Mouse (Mus musculus) lung, embryonic 15.5 days (tissue): Measurements from ENCODE around the gene Gm27029. TPM values are rescaled to one million over a fixed set of nuclear protein-coding genes. Genes with fewer than 3 reads are reported as not detected.
A peak's percentile ranks its signal among the peaks of the same experiment; 100 is the strongest.

ENCODE experiments used
- ATAC-seq: fragments of 200-750 bp; cut with Nextera tagmentation; 2 replicates; pipeline ENCODE4 v1.8.0; 2017; ENCODE audit warnings: moderate number of reproducible peaks, borderline replicate concordance; ENCODE audit not compliant: low FRiP score, low TSS enrichment; ENCODE audit errors: extremely low read depth
- H3K27ac ChIP-seq: fragments of 300-500 bp; sonication (generic); 2 replicates; pipeline ENCODE4 v1.5.1; 2015; ENCODE audit warnings: moderate library complexity, mild to moderate bottlenecking, inconsistent platforms
- H3K27me3 ChIP-seq: fragments of 300-500 bp; sonication (generic); 2 replicates; pipeline ENCODE4 v1.6.1; 2015; ENCODE audit warnings: inconsistent platforms
- H3K36me3 ChIP-seq: fragments of 300-500 bp; sonication (generic); 2 replicates; pipeline ENCODE4 v1.6.1; 2015; ENCODE audit warnings: inconsistent platforms
- H3K4me1 ChIP-seq: fragments of 300-500 bp; sonication (generic); 2 replicates; pipeline ENCODE4 v1.6.1; 2015; ENCODE audit warnings: inconsistent platforms
- H3K4me2 ChIP-seq: fragments of 300-500 bp; sonication (generic); 2 replicates; pipeline ENCODE4 v1.6.1; 2015; ENCODE audit warnings: inconsistent platforms, mild to moderate bottlenecking, moderate library complexity
- H3K4me3 ChIP-seq: fragments of 300-500 bp; sonication (generic); 2 replicates; pipeline ENCODE4 v1.5.1; 2015; ENCODE audit warnings: mild to moderate bottlenecking, inconsistent platforms
- H3K9ac ChIP-seq: fragments of 300-500 bp; sonication (generic); 2 replicates; pipeline ENCODE4 v1.6.1; 2015; ENCODE audit warnings: inconsistent platforms
- H3K9me3 ChIP-seq: fragments of 300-500 bp; sonication (generic); 2 replicates; pipeline ENCODE4 v1.6.1; 2016; ENCODE audit warnings: inconsistent platforms
- WGBS: fragments of 180-500 bp; shearing (Covaris S2); methylation state at CpG from one replicate; pipeline ENCODE4 v1.1.7; 2015; 5-methylcytosine and 5-hydroxymethylcytosine counted together
- polyA plus RNA-seq: library from polyadenylated mRNA; unstranded; fragments of >200 nt; fragmentation: Nextera tagmentation; extraction: Ambion mirVana; gene quantifications from 2 replicates; pipeline ENCODE4 v1.2.1, GENCODE M21; 2015

The Gm27029 gene
- polyA plus RNA-seq, 1 experiment from 2014 or later = 8.1 TPM

GRCm38 (mm10) chr11:101465869-101466551 lies 41.4 kb upstream of the Gm27029 start, which contains the start of gene Vat1:
TSS of gene Vat1 (minus strand) at chr11:101466230.
- Histone ChIP-seq H3K27me3 (no peaks in the 10 kb centered on the region), H3K9ac (peak within 1 kb of the TSS; percentile 67), H3K4me1 (peaks cover 52% of the 10 kb centered on the region), H3K27ac (peak within 1 kb of the TSS; percentile 88), H3K4me3 (peak within 1 kb of the TSS; percentile 77), H3K9me3 (no peaks in the 10 kb centered on the region), H3K36me3 (peaks cover 8% of the 10 kb centered on the region; the same call in 1 of the 2 replicates), H3K4me2 (peak within 1 kb of the TSS; percentile 93)
- peak; percentile 39 for ATAC-seq
- WGBS = under 1% methylated on average over 59 of the region's 60 CpGs

- peak overlapping the region; percentile 72 for H3K4me3 ChIP-seq
- peak overlapping the region; percentile 93 for H3K4me2 ChIP-seq
- H3K9ac ChIP-seq = peak overlapping the region; percentile 67
- peaks cover 8% of the 10 kb centered on the region; the same call in 1 of the 2 replicates for H3K36me3 ChIP-seq
- peak; percentile 34 for ATAC-seq
- WGBS = 1% methylated on average over 51 of the region's 51 CpGs
- H3K9me3 ChIP-seq = no peaks in the 10 kb centered on the region
- H3K27me3 ChIP-seq = no peaks in the 10 kb centered on the region
- H3K4me1 ChIP-seq = peaks cover 55% of the 10 kb centered on the region
- peak overlapping the region; percentile 88 for H3K27ac ChIP-seq
These were observed 40.7 kb upstream of the Gm27029 start for GRCm38 (mm10) chr11:101465101-101465868.

DNA sequence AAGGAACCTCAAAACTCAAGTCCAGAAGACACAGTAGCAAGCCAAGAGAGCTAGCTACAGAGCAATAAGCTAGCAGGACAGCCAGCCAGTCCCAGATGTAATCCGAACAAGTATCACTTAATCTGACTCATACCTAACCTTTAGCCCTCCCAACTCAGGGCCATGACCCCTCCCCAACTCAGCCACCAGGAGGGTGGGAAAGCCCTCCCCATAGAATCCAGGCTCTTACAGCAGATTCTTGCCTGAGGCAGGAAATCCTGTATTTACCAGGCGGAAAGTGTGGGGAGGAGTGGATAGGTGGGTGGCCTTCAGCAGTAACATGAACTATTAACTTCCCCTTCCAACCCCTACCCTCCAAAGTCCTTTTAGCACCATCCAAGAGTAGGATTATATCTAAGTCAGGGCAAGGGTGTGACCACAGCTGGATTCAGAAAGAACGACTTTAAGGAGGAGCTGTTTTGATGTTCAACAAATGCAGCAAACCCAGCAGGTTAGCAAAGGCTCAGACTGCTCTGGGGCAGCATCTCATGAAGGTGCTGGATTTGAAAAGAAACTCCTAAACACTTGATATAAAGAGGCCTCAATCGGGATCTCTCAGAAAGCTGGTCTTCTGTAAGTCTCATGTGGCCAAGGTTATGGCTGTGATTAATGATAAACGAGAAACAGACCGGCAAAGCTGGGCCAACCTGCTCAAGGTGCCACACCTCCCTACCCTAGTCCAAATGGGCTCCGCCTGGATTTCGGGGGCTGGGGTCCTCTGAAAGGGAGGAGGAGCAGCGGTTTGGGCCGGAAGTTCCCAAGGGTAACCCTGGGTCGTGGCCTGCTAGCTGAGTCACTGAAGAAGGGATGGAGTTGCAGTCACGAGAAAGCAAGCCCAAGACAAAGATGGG lies 39.9 kb upstream of the Gm27029 start, which contains the start of gene Rnd2:
Gene Rnd2 (plus strand): TSS at position 789 of the 890 bp plus-strand sequence.
- peak within 1 kb of the TSS; percentile 72 for H3K4me3 ChIP-seq
- H3K4me2 ChIP-seq = peak within 1 kb of the TSS; percentile 93
- H3K36me3 ChIP-seq = peaks cover 8% of the 10 kb centered on the region; the same call in 1 of the 2 replicates
- H3K9me3 ChIP-seq = no peaks in the 10 kb centered on the region
- peaks cover 61% of the 10 kb centered on the region for H3K4me1 ChIP-seq
- H3K9ac ChIP-seq = peak within 1 kb of the TSS; percentile 67
- H3K27me3 ChIP-seq = no peaks in the 10 kb centered on the region
- no peak for ATAC-seq
- H3K27ac ChIP-seq = peak within 1 kb of the TSS; percentile 88
- 15% methylated on average over 12 of the region's 12 CpGs for WGBS

DNA sequence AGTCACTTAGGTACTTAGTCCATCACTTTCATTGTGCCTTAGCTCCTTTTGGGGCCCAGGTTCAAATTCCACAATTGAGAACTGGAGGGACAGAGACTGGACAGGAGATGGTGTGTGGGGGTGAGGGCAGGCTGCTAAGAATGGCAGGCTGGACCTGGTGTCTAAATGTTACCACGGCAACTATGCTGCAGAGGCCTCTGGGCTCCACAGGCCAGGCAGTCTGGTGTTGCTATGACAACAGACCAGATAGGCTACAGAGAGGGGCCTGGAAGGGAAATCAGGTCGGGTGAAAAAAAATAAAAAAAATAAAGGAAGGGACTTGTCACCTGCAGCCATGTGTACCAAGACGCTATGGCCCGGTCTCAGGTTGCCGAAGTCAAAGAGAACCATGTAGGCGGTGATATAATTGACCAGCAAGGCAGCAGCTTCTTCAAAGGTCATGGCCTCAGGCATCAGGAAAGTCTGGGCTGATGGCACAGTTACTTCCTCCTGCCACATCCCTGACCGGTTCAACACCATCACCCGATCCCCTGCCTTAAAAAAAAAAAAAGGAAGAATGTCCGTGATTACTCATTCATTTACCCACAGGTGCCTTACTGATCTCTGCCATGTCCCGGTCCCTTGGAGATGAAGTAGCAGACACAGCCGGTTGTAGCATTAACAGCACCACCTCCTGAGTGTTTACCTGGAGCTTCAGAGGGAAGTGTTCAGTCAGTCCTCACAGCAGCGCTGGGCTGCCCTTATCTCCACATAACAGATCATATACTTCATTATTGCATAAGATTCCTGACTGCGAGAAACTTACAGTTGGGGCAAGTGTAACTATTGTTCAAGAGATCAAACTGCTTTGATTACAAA lies 38.2 kb upstream of the Gm27029 start:
- no peak overlapping the region for H3K9ac ChIP-seq
- no peaks in the 10 kb centered on the region for H3K9me3 ChIP-seq
- 24% methylated on average over 13 of the region's 13 CpGs for WGBS
- no peaks in the 10 kb centered on the region for H3K27me3 ChIP-seq
- H3K36me3 ChIP-seq = peaks cover 13% of the 10 kb centered on the region; the same call in 1 of the 2 replicates
- H3K27ac ChIP-seq = no peak overlapping the region
- H3K4me3 ChIP-seq = no peak overlapping the region
- ATAC-seq = no peak
- peaks cover 61% of the 10 kb centered on the region for H3K4me1 ChIP-seq
- H3K4me2 ChIP-seq = no peak overlapping the region

DNA sequence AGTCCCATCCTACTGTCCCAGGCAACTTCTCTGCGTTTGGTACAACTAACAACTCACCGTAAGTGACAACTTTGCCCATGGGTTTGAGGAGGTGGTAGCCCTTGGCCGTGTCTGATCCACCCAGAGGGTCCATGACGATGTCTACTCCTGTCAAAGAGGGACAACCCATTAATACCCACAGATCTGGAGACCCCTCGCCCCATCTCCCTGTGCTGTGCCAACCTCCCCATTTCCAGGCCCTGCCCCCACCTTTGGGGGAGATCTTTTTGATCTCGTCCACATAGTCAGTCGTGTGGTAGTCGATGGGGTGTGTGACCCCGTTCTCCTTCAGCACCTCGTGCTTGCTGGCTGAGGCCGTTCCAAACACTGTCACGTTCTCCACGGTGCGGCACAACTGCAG lies 37.5 kb upstream of the Gm27029 start:
- Histone ChIP-seq H3K4me3 (no peak overlapping the region), H3K9ac (no peak overlapping the region), H3K36me3 (peaks cover 15% of the 10 kb centered on the region; the same call in 1 of the 2 replicates), H3K4me1 (peaks cover 54% of the 10 kb centered on the region), H3K9me3 (no peaks in the 10 kb centered on the region), H3K27ac (no peak overlapping the region), H3K27me3 (no peaks in the 10 kb centered on the region), H3K4me2 (no peak overlapping the region)
- WGBS = 74% methylated on average over 14 of the region's 14 CpGs
- ATAC-seq = no peak

DNA sequence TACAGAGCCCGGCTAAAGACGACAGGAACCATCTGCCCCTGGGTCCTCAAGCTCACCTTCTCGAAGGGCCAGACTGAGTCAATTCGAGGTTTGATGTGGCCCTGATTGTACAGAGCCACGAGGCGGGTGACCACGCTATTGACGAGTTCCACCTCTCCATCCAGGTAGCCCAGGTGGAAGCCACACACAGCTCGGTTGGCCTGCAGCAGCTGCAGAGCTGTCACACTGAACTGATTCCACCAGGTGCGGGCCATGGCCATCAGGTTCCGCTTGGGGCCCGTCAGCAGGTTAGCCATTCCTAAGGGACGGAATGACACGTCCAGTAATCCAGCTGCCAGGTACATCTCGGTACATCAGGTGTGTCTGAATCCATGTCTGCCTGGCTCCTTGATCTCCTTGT lies 35.7 kb upstream of the Gm27029 start:
- Histone ChIP-seq H3K4me2 (no peak overlapping the region), H3K9ac (no peak overlapping the region), H3K9me3 (no peaks in the 10 kb centered on the region), H3K27me3 (no peaks in the 10 kb centered on the region), H3K4me1 (peaks cover 46% of the 10 kb centered on the region), H3K27ac (no peak overlapping the region; the same call in 1 of the 2 replicates), H3K4me3 (no peak overlapping the region), H3K36me3 (peaks cover 15% of the 10 kb centered on the region; the same call in 1 of the 2 replicates)
- 80% methylated on average over 15 of the region's 15 CpGs for WGBS
- no peak for ATAC-seq

- no peak overlapping the region for H3K4me2 ChIP-seq
- H3K27me3 ChIP-seq = no peaks in the 10 kb centered on the region
- 39% methylated on average over 5 of the region's 6 CpGs for WGBS
- no peak overlapping the region for H3K27ac ChIP-seq
- peaks cover 15% of the 10 kb centered on the region; the same call in 1 of the 2 replicates for H3K36me3 ChIP-seq
- no peak overlapping the region for H3K4me3 ChIP-seq
- H3K4me1 ChIP-seq = peaks cover 40% of the 10 kb centered on the region
- peak; percentile 32; the same call in 1 of the 2 replicates for ATAC-seq
- H3K9me3 ChIP-seq = no peaks in the 10 kb centered on the region
- no peak overlapping the region for H3K9ac ChIP-seq
These were observed 35.1 kb upstream of the Gm27029 start for GRCm38 (mm10) chr11:101459716-101460115.

GRCm38 (mm10) chr11:101458217-101458616 lies 33.6 kb upstream of the Gm27029 start:
- H3K36me3 ChIP-seq = peaks cover 15% of the 10 kb centered on the region; the same call in 1 of the 2 replicates
- H3K4me3 ChIP-seq = no peak overlapping the region
- ATAC-seq = no peak
- H3K27ac ChIP-seq = no peak overlapping the region
- H3K9me3 ChIP-seq = no peaks in the 10 kb centered on the region
- H3K4me1 ChIP-seq = peaks cover 27% of the 10 kb centered on the region
- no peak overlapping the region for H3K9ac ChIP-seq
- no peaks in the 10 kb centered on the region for H3K27me3 ChIP-seq
- WGBS = 81% methylated on average over 12 of the region's 12 CpGs
- no peak overlapping the region for H3K4me2 ChIP-seq

DNA sequence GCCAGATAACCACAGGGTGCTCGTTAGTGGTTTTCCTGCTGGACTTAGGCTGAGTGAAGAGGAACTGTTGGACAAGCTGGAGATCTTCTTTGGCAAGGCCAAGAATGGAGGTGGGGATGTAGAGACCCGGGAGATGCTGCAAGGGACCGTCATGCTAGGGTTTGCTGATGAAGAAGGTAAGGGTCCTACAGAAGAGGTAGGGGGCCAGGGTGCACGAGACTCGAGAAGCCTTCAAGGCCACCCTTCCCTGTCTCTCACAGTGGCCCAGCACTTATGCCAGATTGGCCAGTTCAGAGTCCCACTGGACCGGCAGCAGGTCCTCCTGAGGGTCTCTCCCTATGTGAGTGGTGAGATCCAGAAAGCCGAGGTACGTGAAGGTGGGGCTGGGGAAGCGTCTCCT lies 33.0 kb upstream of the Gm27029 start:
- Histone ChIP-seq H3K4me3 (no peak overlapping the region), H3K9me3 (no peaks in the 10 kb centered on the region), H3K27me3 (no peaks in the 10 kb centered on the region), H3K4me1 (peaks cover 21% of the 10 kb centered on the region), H3K27ac (no peak overlapping the region), H3K36me3 (peaks cover 15% of the 10 kb centered on the region; the same call in 1 of the 2 replicates), H3K4me2 (no peak overlapping the region), H3K9ac (no peak overlapping the region)
- 92% methylated on average over 9 of the region's 9 CpGs for WGBS
- no peak for ATAC-seq

GRCm38 (mm10) chr11:101455627-101456026 lies 31.0 kb upstream of the Gm27029 start:
- ATAC-seq = no peak
- H3K27ac ChIP-seq = no peak overlapping the region
- H3K9ac ChIP-seq = no peak overlapping the region
- no peaks in the 10 kb centered on the region for H3K9me3 ChIP-seq
- no peaks in the 10 kb centered on the region for H3K27me3 ChIP-seq
- peaks cover 16% of the 10 kb centered on the region for H3K4me1 ChIP-seq
- no peak overlapping the region for H3K4me3 ChIP-seq
- 68% methylated on average over 7 of the region's 7 CpGs for WGBS
- H3K4me2 ChIP-seq = no peak overlapping the region
- H3K36me3 ChIP-seq = peaks cover 7% of the 10 kb centered on the region; the same call in 1 of the 2 replicates
